Mouse (Mus musculus): ENCODE results near the gene Epor.

The Epor gene

DNA sequence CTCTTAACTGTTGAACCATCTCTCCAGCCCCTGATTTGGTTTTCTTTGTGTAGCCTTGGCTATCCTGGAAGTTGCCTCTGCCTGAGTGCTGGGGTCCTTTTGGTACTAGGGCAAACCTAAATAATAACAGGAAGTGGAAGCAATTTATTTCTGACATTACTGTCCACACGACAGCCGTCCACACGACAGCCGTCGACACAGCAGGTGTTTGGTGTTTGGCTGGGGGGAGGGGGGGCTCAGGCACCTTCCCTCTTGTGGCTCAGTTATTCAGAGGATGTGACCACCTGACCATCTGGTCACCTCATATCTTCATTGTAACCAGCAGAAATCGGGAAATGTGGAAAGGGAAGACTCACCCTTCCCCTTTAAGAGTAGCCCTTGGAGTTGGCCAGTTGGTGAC, 5.6 kb upstream of the Epor start:
- no peak for DNase-seq (ENCODE audit: low spot score in 2 of 2)

DNA sequence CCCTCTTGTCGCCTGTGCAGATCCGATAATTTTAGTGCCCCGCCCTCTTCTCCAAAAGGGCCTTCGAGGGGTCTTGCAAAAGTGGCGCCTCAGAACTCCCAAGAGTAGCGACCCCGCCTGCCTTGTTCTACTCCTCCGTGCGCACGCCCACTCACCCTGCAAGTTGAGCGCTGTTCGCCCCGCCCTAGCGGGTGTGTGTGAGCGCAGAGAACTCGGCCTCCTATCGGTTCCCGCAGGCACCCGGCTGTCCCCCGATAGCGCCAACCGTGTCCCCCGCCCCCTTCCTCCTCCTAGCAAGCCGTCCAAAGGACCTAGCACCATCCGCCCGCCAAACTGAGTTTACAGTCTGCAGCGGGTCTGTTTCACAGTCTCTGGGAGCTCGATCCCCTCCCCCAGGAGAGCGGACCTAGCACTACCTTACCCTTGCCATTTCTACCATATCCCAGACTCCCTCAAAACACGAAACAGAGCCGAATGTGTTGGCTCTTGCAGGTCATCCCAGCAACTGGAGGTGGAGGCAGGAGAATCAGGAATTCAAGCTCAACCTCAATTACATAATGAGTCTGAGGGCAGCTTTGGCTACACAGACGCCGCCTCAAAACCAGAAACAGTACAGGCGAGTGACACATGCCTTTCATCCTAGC, 768 bp downstream of the Epor start:
- DNase-seq (ENCODE audit: low spot score in 2 of 2) = peak; percentile 78

- no peak for DNase-seq (ENCODE audit: low spot score in 2 of 2)
These were observed 1.3 kb downstream of the Epor start for GRCm38 (mm10) chr9:21962010-21962409.

- DNase-seq (ENCODE audit: low spot score in 2 of 2) = no peak
These were observed 1.8 kb downstream of the Epor start for GRCm38 (mm10) chr9:21961366-21961980.

DNA sequence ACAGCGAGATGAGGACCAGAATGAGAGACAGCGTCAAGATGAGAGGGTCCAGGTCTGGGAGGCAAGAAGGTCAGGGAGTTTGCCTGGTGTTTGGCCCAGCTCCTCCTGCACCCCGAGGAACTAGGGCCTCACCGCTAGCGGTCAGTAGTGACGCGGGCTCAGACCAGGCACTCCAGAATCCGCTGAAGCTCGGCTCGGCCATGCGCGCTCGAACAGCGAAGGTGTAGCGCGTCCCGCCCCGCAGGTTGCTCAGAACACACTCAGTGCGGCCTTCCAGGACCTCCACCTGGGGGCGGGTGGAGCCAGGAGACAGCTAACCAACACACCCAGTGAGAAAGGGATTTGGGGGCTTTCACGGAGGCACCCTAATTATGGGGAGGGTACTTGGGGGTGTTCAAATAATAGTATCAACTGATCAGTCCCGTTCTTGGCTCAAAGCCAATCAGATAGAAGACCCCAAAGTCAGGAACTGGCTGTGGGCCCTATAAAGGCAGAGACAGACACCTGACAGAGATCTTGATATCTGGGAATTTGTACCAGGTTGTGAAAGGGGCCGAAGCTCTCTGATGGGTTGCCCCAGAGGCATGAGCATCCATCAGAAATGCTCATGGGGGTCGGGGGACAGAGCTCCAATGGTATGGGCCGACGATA, 2.6 kb downstream of the Epor start:
- DNase-seq (ENCODE audit: low spot score in 2 of 2) = no peak

- DNase-seq (ENCODE audit: low spot score in 2 of 2) = no peak
These were observed 3.2 kb downstream of the Epor start for GRCm38 (mm10) chr9:21960135-21960534.

GRCm38 (mm10) chr9:21959244-21959643, 4.1 kb downstream of the Epor start:
- DNase-seq (ENCODE audit: low spot score in 2 of 2) = no peak

- DNase-seq (ENCODE audit: low spot score in 2 of 2) = no peak
These were observed 4.9 kb downstream of the Epor start for GRCm38 (mm10) chr9:21958372-21958771.

DNA sequence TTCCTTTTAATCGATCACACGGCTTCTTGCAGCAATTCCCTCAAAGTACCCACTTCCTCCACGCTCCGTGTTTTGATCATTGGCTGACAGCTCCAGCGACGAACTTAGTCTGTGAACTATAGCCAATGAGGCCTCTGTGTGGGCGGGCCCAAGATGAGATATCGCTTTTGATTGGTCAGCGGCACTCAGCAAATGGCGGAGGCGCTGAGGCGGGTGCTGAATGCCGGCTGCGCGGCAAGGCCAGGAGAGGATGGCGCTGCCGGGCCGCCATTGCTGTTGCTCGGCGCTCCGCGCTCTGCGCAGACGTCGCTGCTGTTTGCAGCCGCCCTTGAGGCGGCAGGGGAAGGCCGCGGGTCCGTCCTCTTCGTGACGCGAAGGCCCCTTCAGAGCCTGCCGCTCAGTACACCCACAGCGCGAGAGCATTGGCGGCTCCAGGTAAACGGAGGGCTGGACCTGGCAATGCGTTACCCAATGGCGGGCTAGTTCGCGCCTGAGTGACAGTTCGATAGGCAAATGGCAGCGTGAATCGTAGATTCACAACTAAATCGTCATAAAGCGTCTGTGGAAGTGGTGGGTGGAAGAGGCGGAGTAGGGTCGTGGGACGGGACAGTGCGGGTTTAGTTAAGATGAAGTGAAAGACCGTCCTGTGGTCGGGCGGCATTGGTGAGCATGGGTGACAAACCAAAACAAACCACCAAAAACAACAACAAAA, 7.6 kb downstream of the Epor start, which contains the start of gene Swsap1:
Gene Swsap1, plus strand, starts transcription at position 186 of the 712 bp plus-strand sequence.
- peak; percentile 100 for DNase-seq (ENCODE audit: low spot score in 2 of 2)

GRCm38 (mm10) chr9:21955225-21955569, 8.1 kb downstream of the Epor start:
- DNase-seq (ENCODE audit: low spot score in 2 of 2) = no peak

GRCm38 (mm10) chr9:21954635-21955034, 8.7 kb downstream of the Epor start:
- no peak for DNase-seq (ENCODE audit: low spot score in 2 of 2)

- peak; percentile 60 to 73 for DNase-seq (ENCODE audit: low spot score in 2 of 2)
These were observed 9.7 kb downstream of the Epor start for GRCm38 (mm10) chr9:21953600-21953999.

DNA sequence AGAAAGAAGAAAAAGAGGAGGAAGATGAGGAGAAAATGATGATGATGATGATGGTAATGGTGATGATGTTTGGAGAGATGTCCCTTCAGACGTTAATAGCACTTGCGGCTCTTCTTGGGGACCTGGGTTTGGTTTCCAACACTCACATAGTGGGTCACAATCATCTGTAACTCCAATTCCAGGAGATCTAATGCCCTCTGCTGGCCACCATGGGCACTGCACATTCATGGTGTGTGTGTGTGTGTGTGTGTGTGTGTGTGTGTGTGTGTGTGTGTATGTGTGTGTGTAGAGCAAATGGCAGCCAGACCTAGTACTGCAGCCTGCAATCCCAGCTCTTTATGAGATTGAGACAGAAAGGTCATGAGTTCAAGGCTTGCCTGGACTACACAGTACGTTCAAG, 11.3 kb downstream of the Epor start:
- no peak for DNase-seq (ENCODE audit: low spot score in 2 of 2)

- no peak for DNase-seq (ENCODE audit: low spot score in 2 of 2)
These were observed 13.0 kb downstream of the Epor start for GRCm38 (mm10) chr9:21950322-21950721.

DNA sequence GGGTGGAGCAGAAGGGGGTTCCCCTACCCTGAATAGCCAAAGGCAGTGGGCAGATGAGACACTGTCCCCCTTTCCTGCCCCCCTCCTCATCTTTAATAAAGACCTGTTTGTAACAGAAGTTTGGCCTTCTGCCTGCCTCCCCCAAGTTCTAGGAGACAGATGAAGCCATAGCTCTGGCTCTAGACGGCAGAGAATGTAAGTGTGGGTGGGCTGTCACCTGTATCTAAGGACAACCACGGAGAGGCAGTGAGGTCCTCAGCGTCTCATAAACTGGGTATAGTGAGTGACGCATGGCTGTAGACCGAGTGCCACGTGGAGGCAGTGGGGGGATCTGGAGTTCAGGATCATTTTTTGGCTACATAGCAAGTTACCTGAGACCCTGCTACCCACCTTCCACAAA, 14.5 kb downstream of the Epor start:
- no peak for DNase-seq (ENCODE audit: low spot score in 2 of 2)

DNA sequence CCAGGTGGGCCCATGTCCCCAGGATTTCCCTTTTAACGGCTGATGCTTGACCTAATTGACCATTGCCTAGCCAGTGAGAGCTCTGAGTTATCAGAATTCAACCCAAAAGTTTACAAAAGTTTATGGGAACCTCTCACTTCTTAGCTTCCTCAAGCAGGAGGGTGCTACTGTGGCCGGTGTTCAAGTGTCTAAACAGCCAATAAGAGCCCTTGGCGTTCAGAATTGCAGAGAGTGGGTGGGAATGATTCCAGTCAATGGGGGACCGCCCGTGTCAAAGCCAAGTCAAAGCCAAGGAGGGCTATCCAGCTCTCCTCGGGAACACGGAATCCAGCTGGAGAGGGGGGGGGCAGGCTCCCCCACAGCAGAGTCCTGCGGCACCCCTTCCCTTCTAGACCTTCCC, 15.2 kb downstream of the Epor start:
- no peak for DNase-seq (ENCODE audit: low spot score in 2 of 2)

DNA sequence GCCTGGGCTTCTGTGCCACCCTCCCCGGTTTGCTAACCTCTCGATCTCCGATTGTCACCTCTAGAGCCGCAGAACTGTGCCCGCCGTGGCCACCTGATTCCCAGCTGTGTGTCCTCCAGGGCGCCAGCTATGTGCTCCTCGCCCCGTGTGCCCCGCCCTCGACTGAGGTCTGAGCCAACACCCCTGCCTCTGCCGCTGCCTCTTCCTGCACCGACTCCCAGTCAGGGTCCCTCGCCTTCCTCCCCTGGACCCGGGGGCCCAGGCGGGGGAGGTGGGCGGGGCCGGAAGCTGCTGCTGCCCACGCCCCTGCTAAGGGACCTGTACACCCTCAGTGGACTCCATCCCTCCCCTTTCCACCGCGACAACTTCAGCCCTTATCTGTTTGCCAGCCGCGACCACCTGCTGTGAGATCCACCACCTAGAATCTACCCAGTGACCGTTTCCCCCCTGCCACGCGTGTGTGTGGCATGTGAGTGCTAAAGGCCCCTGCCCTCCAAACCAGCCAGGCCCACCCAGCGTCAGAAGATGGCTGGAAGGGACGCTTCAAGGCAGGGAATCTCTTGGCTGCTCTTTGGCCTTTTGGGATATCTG, 15.7 kb downstream of the Epor start:
- DNase-seq (ENCODE audit: low spot score in 2 of 2) = no peak

- DNase-seq (ENCODE audit: low spot score in 2 of 2) = no peak
These were observed 19.0 kb downstream of the Epor start for GRCm38 (mm10) chr9:21944267-21944666.

GRCm38 (mm10) chr9:21943638-21944037, 19.7 kb downstream of the Epor start:
- no peak for DNase-seq (ENCODE audit: low spot score in 2 of 2)

DNA sequence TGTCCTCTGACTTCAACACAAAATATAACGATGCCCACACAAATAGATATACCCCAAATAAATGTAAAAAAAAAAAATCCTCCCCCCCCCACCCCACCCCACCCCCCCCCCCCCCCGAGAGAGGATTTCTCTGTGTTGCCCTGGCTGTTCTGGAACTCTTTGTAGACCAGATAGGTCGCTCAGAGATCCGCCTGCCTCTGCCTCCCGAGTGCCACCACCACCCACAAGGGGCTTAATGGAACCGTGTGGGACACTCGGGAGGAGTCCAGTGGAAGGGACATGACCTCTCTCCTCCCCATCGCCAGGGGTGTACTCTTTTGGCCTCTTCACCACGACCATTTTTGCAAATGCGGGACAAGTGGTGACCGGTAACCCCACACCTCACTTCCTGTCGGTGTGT, 20.3 kb downstream of the Epor start:
- DNase-seq (ENCODE audit: low spot score in 2 of 2) = no peak

DNA sequence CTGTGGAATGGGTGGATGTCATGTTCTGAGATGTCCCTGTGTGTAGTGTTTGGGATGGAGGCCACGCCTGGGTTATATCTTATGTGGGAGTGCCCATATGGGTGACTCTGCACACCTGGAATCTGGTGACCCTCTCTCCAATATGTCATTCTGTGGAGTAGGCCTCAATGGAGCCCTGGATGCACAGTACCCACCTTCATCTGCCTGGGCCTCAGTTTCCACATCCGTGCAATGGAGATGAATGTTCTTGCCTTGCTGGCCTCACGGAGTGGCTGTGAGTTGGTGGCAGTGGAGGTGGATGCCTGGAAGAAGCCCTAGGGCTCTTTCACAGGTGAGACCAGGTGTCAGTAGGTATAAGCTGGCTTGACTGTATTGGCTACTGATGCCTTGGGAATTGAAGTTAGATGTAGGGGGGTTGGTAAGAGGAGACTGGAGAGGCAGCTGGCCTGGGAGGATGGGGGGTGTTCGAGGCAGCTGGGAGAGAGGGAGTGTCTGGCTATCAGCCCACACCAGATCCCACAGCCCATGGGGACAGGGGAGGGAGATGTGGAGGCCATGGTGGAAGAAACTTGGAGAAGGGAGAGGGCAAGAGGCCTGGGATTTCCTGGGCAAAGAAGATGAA, 25.0 kb downstream of the Epor start:
- DNase-seq (ENCODE audit: low spot score in 2 of 2) = no peak

DNA sequence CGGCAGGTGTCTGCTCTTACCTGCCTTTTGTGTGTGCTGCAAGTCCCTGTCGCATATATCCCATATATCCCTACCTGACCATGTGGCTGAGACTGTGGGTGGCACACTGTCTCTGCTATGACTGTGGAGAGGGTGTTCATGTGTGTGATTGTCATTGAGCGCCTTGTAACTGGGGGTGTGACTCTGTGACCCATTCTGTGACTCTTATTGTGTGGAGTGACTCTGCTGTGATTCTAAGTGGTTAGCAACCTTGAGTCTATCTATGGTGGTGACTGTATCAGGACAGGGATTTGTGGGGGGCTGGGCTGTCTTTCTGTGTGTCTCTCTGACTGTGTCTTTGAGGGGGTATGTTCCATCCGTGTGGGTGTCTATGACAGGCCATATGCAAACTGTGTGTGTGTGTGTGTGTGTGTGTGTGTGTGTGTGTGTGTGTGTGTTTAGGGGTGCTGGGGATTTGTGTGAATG, 25.6 kb downstream of the Epor start:
- no peak for DNase-seq (ENCODE audit: low spot score in 2 of 2)

Measured in frontal cortex, postnatal 36 days (tissue).